In genomic region chr14:26491150-26491549, GRCm38 (mm10) we compare ENCODE assay signal across 9 mouse cellular contexts. TPM values are rescaled to one million over a fixed set of nuclear protein-coding genes. Genes with fewer than 3 reads are reported as not detected.
DNase-seq lines count a peak whose midpoint lies in the region; ATAC-seq and TF ChIP-seq lines count a peak whose summit lies in the region.
"Had no signal": no experiment of that assay in that cellular context is flagged by ENCODE, and none has a peak within 500 bp of the region (broad histone marks: within the 10 kb centered on the region; RNA-seq: fewer than 3 reads in every experiment).

No protein-coding gene starts in this region.

- H3K9me3 ChIP-seq in intestine, embryonic 16.5 days (ENCODE audit: control insufficient read depth, low read length), result no peaks in the 10 kb centered on the region
- H3K9me3 ChIP-seq in limb, embryonic 11.5 days (ENCODE audit: control insufficient read depth, low read length), result no peaks in the 10 kb centered on the region
- H3K9me3 ChIP-seq in stomach, embryonic 15.5 days, result no peaks in the 10 kb centered on the region

- no peaks in the 10 kb centered on the region for H3K36me3 ChIP-seq in intestine, embryonic 16.5 days (ENCODE audit: control insufficient read depth, insufficient read depth, low read length)
- H3K36me3 ChIP-seq in limb, embryonic 11.5 days (ENCODE audit: control insufficient read depth, insufficient read depth, low read length), result no peaks in the 10 kb centered on the region
- H3K36me3 ChIP-seq in stomach, embryonic 15.5 days, result no peaks in the 10 kb centered on the region

- H3K4me3 ChIP-seq in gastrocnemius, adult 2 months, result no peak overlapping the region
- no peak overlapping the region for H3K4me3 ChIP-seq in intestine, embryonic 16.5 days (ENCODE audit: low read length)
- no peak overlapping the region for H3K4me3 ChIP-seq in limb, embryonic 11.5 days (ENCODE audit: low read depth, low read length)
- no peak overlapping the region for H3K4me3 ChIP-seq in stomach, embryonic 15.5 days (replicated peaks)
- H3K4me3 ChIP-seq: erythroblast, embryonic 14.5 days had no signal

- no peak overlapping the region for H3K27ac ChIP-seq in gastrocnemius, adult 2 months
- no peak overlapping the region for H3K27ac ChIP-seq in intestine, embryonic 16.5 days (ENCODE audit: low read length)
- no peak overlapping the region for H3K27ac ChIP-seq in limb, embryonic 11.5 days (replicated peaks; ENCODE audit: low read depth, low read length)
- no peak overlapping the region for H3K27ac ChIP-seq in stomach, embryonic 15.5 days

- peak; percentile 36 for DNase-seq in 3134 (ENCODE audit: extremely low read depth, insufficient read length, low spot score)
- DNase-seq in Muller cell, postnatal 12 days (ENCODE audit: inconsistent ontology term), result peak; percentile 51
- DNase-seq in cerebellum, adult 8-10 months, result peak; percentile 71
- peak; percentile 80 for DNase-seq in gastrocnemius, adult 2 months
- DNase-seq in limb, embryonic 11.5 days (ENCODE audit: low spot score), result peak; percentile 81
- DNase-seq in natural killer cell, adult 2 months (ENCODE audit: low spot score in 2 of 2), result peak; percentile 44 to 69

- ATAC-seq in intestine, embryonic 16.5 days, result peak; percentile 68; the same call in 1 of the 2 replicates
- no peak for ATAC-seq in limb, embryonic 11.5 days (ENCODE audit: insufficient number of reproducible peaks, low FRiP score, low TSS enrichment, low read depth)
- peak; percentile 56 for ATAC-seq in stomach, embryonic 15.5 days (ENCODE audit: insufficient read depth, low FRiP score, low read depth)

- H3K9ac ChIP-seq in intestine, embryonic 16.5 days (ENCODE audit: low read depth, low read length), result no peak overlapping the region
- H3K9ac ChIP-seq in limb, embryonic 11.5 days (ENCODE audit: low read length), result no peak overlapping the region
- no peak overlapping the region for H3K9ac ChIP-seq in stomach, embryonic 15.5 days

- peak; percentile 82 for TF ChIP-seq CTCF in gastrocnemius, adult 2 months (IDR thresholded peaks at IDR 0.05)

- WGBS in intestine, embryonic 16.5 days, result 22% methylated on average over 2 of the region's 2 CpGs
- WGBS in limb, embryonic 11.5 days, result 33% methylated on average over 2 of the region's 2 CpGs
- WGBS in stomach, embryonic 15.5 days, result 19% methylated on average over 2 of the region's 2 CpGs

- 0 out of 2 replicates have a peak, but pooled peaks cover 4% of the 10 kb centered on the region for H3K4me1 ChIP-seq in intestine, embryonic 16.5 days (ENCODE audit: control insufficient read depth, insufficient read depth, low read length)
- no peaks in the 10 kb centered on the region for H3K4me1 ChIP-seq in limb, embryonic 11.5 days (ENCODE audit: control insufficient read depth, insufficient read depth, low read length)
- H3K4me1 ChIP-seq in stomach, embryonic 15.5 days, result peaks cover 12% of the 10 kb centered on the region

- H3K4me2 ChIP-seq in intestine, embryonic 16.5 days (ENCODE audit: low read depth, low read length), result no peak overlapping the region
- no peak overlapping the region for H3K4me2 ChIP-seq in limb, embryonic 11.5 days (ENCODE audit: low read depth, severe bottlenecking)
- H3K4me2 ChIP-seq in stomach, embryonic 15.5 days, result no peak overlapping the region

- intact Hi-C loops in gastrocnemius, adult 2 months (cut with DNase I), result loop anchor here (2.0 to 5.0 kb wide), 2 partner anchors 94 to 111 kb away; no protein-coding TSS in a partner anchor

- H3K27me3 ChIP-seq in intestine, embryonic 16.5 days (replicated peaks; ENCODE audit: control insufficient read depth, insufficient read depth, low read length), result no peaks in the 10 kb centered on the region
- H3K27me3 ChIP-seq in limb, embryonic 11.5 days (ENCODE audit: control insufficient read depth, insufficient read depth, low read length), result no peaks in the 10 kb centered on the region
- no peaks in the 10 kb centered on the region for H3K27me3 ChIP-seq in stomach, embryonic 15.5 days (replicated peaks)

RNA-seq across cellular contexts. Expression of gene Slmap, which starts 43.6 kb away (rescaled TPM):
- total RNA-seq in gastrocnemius, adult 2 months (2021), result 100 to 1,000 TPM in 1 of 2 experiments, 10 to 100 TPM in 1; 65.4 to 115 TPM
- polyA plus RNA-seq in intestine, embryonic 16.5 days (2015; fragmentation: Nextera tagmentation; extraction: Ambion mirVana), result 40.4 and 42.7 TPM in 2 replicates
- 21.2 and 22.0 TPM in 2 replicates for polyA plus RNA-seq in limb, embryonic 11.5 days (2014; fragmentation: Nextera tagmentation; extraction: Ambion mirVana)
- polyA plus RNA-seq in stomach, embryonic 15.5 days (2015; fragmentation: Nextera tagmentation; extraction: Ambion mirVana), result 48.3 and 49.9 TPM in 2 replicates
